Mouse (Mus musculus): ENCODE measurements around the gene Cfap73.

Gene Cfap73

GRCm38 (mm10) chr5:120647814-120648491, 13.9 kb upstream of the Cfap73 start:
- no peak for DNase-seq (ENCODE audit: low spot score)

GRCm38 (mm10) chr5:120647361-120647760, 13.3 kb upstream of the Cfap73 start:
- DNase-seq (ENCODE audit: low spot score): no peak

- DNase-seq (ENCODE audit: low spot score): no peak
These were observed 11.8 kb upstream of the Cfap73 start for GRCm38 (mm10) chr5:120645851-120646250.

GRCm38 (mm10) chr5:120644227-120644626, 10.2 kb upstream of the Cfap73 start:
- DNase-seq (ENCODE audit: low spot score): no peak

GRCm38 (mm10) chr5:120643365-120644085, 9.5 kb upstream of the Cfap73 start:
- no peak for DNase-seq (ENCODE audit: low spot score)

- no peak for DNase-seq (ENCODE audit: low spot score)
These were observed 6.1 kb upstream of the Cfap73 start for GRCm38 (mm10) chr5:120640094-120640493.

GRCm38 (mm10) chr5:120635633-120636032, 1.6 kb upstream of the Cfap73 start:
- DNase-seq (ENCODE audit: low spot score): no peak

GRCm38 (mm10) chr5:120634860-120635259, 825 bp upstream of the Cfap73 start:
- no peak for DNase-seq (ENCODE audit: low spot score)

GRCm38 (mm10) chr5:120631892-120632291, 2.1 kb downstream of the Cfap73 start:
- no peak for DNase-seq (ENCODE audit: low spot score)

GRCm38 (mm10) chr5:120631128-120631527, 2.9 kb downstream of the Cfap73 start:
- DNase-seq (ENCODE audit: low spot score): no peak

- no peak for DNase-seq (ENCODE audit: low spot score)
These were observed 5.4 kb downstream of the Cfap73 start for GRCm38 (mm10) chr5:120628624-120629023.

GRCm38 (mm10) chr5:120627515-120628300, 6.3 kb downstream of the Cfap73 start:
- DNase-seq (ENCODE audit: low spot score): no peak

- DNase-seq (ENCODE audit: low spot score): no peak
These were observed 7.6 kb downstream of the Cfap73 start for GRCm38 (mm10) chr5:120626399-120626798.

GRCm38 (mm10) chr5:120624427-120624826, 9.6 kb downstream of the Cfap73 start:
- no peak for DNase-seq (ENCODE audit: low spot score)

- no peak for DNase-seq (ENCODE audit: low spot score)
These were observed 11.7 kb downstream of the Cfap73 start for GRCm38 (mm10) chr5:120622198-120622851.

- DNase-seq (ENCODE audit: low spot score): no peak
These were observed 12.2 kb downstream of the Cfap73 start for GRCm38 (mm10) chr5:120621846-120622197.

- DNase-seq (ENCODE audit: low spot score): no peak
These were observed 12.8 kb downstream of the Cfap73 start for GRCm38 (mm10) chr5:120621078-120621765.

- peak; percentile 76 for DNase-seq (ENCODE audit: low spot score)
These were observed 13.5 kb downstream of the Cfap73 start for GRCm38 (mm10) chr5:120620375-120621077.

GRCm38 (mm10) chr5:120619201-120619600, 14.8 kb downstream of the Cfap73 start:
- DNase-seq (ENCODE audit: low spot score): no peak

- DNase-seq (ENCODE audit: low spot score): no peak
These were observed 15.3 kb downstream of the Cfap73 start for GRCm38 (mm10) chr5:120618778-120619177.

GRCm38 (mm10) chr5:120615903-120616302, 18.1 kb downstream of the Cfap73 start:
- no peak for DNase-seq (ENCODE audit: low spot score)

Data from ovary, postnatal 10 days (tissue).